Mouse (Mus musculus) v-Abl transformed pro-B cells (cell line): Measurements from ENCODE around the gene Art4.

ENCODE experiments used
- in situ Hi-C, 2 experiments: fragments of 400-800 bp; cut with MboI; formaldehyde crosslinking; loops; one replicate each; pipeline ENCODE4 v1.15.1; 2025; ENCODE audit not compliant: unreplicated experiment in 2 of 2

The Art4 gene

GRCm38 (mm10) chr6:136835352-136835751 is 22.2 kb downstream of the Art4 start, which contains the start of gene Smco3:
Gene Smco3, minus strand, starts transcription at chr6:136835452.
- in situ Hi-C loops, result loop anchor here (25.0 kb wide), 2 partner anchors 902 to 1598 kb away; partner anchors contain the start of gene Strap (in 2 of the 2)

GRCm38 (mm10) chr6:136831712-136832111 is 25.8 kb downstream of the Art4 start:
- in situ Hi-C loops, result loop anchor here (25.0 kb wide), 2 partner anchors 906 to 1594 kb away; partner anchors contain the start of gene Strap (in 2 of the 2)

- in situ Hi-C loops, result loop anchor here (25.0 kb wide), 2 partner anchors 909 to 1591 kb away; partner anchors contain the start of gene Strap (in 2 of the 2)
Observed at GRCm38 (mm10) chr6:136828681-136829080, 28.9 kb downstream of the Art4 start.

- in situ Hi-C loops, result loop anchor here (25.0 kb wide), 2 partner anchors 909 to 1591 kb away; partner anchors contain the start of gene Strap (in 2 of the 2)
Observed at GRCm38 (mm10) chr6:136827881-136828561, 29.5 kb downstream of the Art4 start, which contains the start of gene Wbp11. Gene Wbp11, minus strand, starts transcription at chr6:136828233.

GRCm38 (mm10) chr6:136827516-136827880 is 30.0 kb downstream of the Art4 start, which contains the start of gene BC049715:
Gene BC049715, plus strand, starts transcription at chr6:136827626.
- in situ Hi-C loops, result loop anchor here (25.0 kb wide), 2 partner anchors 910 to 1590 kb away; partner anchors contain the start of gene Strap (in 2 of the 2)

GRCm38 (mm10) chr6:136827116-136827515 is 30.4 kb downstream of the Art4 start:
- in situ Hi-C loops, result loop anchor here (25.0 kb wide), 2 partner anchors 910 to 1590 kb away; partner anchors contain the start of gene Strap (in 2 of the 2)

GRCm38 (mm10) chr6:136824987-136825386 is 32.5 kb downstream of the Art4 start:
- in situ Hi-C loops, result loop anchor here (25.0 kb wide), 2 partner anchors 912 to 1588 kb away; partner anchors contain the start of gene Strap (in 2 of the 2)

GRCm38 (mm10) chr6:136821086-136821485 is 36.4 kb downstream of the Art4 start:
- in situ Hi-C loops, result no loop called here

- in situ Hi-C loops, result no loop called here
Observed at GRCm38 (mm10) chr6:136820381-136820780, 37.2 kb downstream of the Art4 start.

GRCm38 (mm10) chr6:136817549-136817948 is 40.0 kb downstream of the Art4 start:
- in situ Hi-C loops, result no loop called here

- in situ Hi-C loops, result no loop called here
Observed at GRCm38 (mm10) chr6:136816826-136817225, 40.7 kb downstream of the Art4 start.

GRCm38 (mm10) chr6:136815381-136815780 is 42.2 kb downstream of the Art4 start:
- in situ Hi-C loops, result no loop called here

GRCm38 (mm10) chr6:136813117-136813516 is 44.4 kb downstream of the Art4 start:
- in situ Hi-C loops, result no loop called here

GRCm38 (mm10) chr6:136811196-136811595 is 46.3 kb downstream of the Art4 start:
- in situ Hi-C loops, result no loop called here

GRCm38 (mm10) chr6:136809673-136810072 is 47.9 kb downstream of the Art4 start:
- in situ Hi-C loops, result loop anchor here in 1 of 2 experiments (10.0 kb wide), 1 partner anchor 345 kb away; no protein-coding TSS in a partner anchor

- in situ Hi-C loops, result loop anchor here in 1 of 2 experiments (10.0 kb wide), 1 partner anchor 344 kb away; no protein-coding TSS in a partner anchor
Observed at GRCm38 (mm10) chr6:136809077-136809476, 48.5 kb downstream of the Art4 start.

GRCm38 (mm10) chr6:136808631-136809046 is 48.9 kb downstream of the Art4 start:
- in situ Hi-C loops, result loop anchor here in 1 of 2 experiments (10.0 kb wide), 1 partner anchor 344 kb away; no protein-coding TSS in a partner anchor

GRCm38 (mm10) chr6:136808014-136808417 is 49.5 kb downstream of the Art4 start, which contains the start of gene H2afj:
Gene H2afj, plus strand, starts transcription at chr6:136808244.
- in situ Hi-C loops, result loop anchor here in 1 of 2 experiments (10.0 kb wide), 1 partner anchor 343 kb away; no protein-coding TSS in a partner anchor

GRCm38 (mm10) chr6:136807395-136808013 is 50.0 kb downstream of the Art4 start:
- in situ Hi-C loops, result loop anchor here in 1 of 2 experiments (10.0 kb wide), 1 partner anchor 343 kb away; no protein-coding TSS in a partner anchor

GRCm38 (mm10) chr6:136806819-136807218 is 50.7 kb downstream of the Art4 start:
- in situ Hi-C loops, result loop anchor here in 1 of 2 experiments (10.0 kb wide), 1 partner anchor 342 kb away; no protein-coding TSS in a partner anchor
